Mouse (Mus musculus) Patski (cell line): ENCODE results near the gene Lrrc17. TPM values are rescaled to one million over a fixed set of nuclear protein-coding genes. Genes with fewer than 3 reads are reported as not detected.

Source experiments
- ATAC-seq: fragments of 100-300 bp; one replicate; pipeline ENCODE4 v1.8.0; 2021
- CTCF ChIA-PET: fragments of 350-600 bp; sonication (Branson Sonifier 250); formaldehyde crosslinking; loops from one replicate; lab custom pipeline; 2022; ENCODE audit warnings: inconsistent platforms; lab: Charles Lee
- POLR2A ChIA-PET: fragments of 350-600 bp; sonication (Branson Sonifier 250); formaldehyde crosslinking; loops from one replicate; lab custom pipeline; 2022; ENCODE audit warnings: antibody characterized with exemption, inconsistent platforms; lab: Charles Lee
- DNase-seq: peaks from one replicate; pipeline ENCODE4 v3.0.0-alpha.2; 2011; ENCODE audit warnings: low read depth, low spot score
- H3K27me3 ChIP-seq: fragments of 371-371 bp; one replicate; pipeline ENCODE4 v1.5.1; 2021
- CTCF ChIP-seq: fragments of 100-300 bp; IDR thresholded peaks from one replicate; pipeline ENCODE4 v1.5.1; 2021
- in situ Hi-C: fragments of 300-500 bp; cut with MboI; formaldehyde crosslinking; loops from 3 replicates; pipeline ENCODE4 v1.11.1; 2018; ENCODE audit warnings: low pct_unique_long_range_greater_than_20kb, mixed read lengths
- polyA plus RNA-seq: library from polyadenylated mRNA; unstranded; gene quantifications from one replicate; pipeline ENCODE4 v1.2.3, GENCODE M21; 2021

Gene Lrrc17
- polyA plus RNA-seq: not detected

- DNase-seq (no peak), ATAC-seq (no peak)
- in situ Hi-C loops: no loop called here
- TF ChIP-seq CTCF: no peak
- ChIA-PET POLR2A (interaction anchor here (1.3 kb wide), 1 partner anchor 10 kb away, joined by 3 read pairs; no protein-coding TSS in a partner anchor), CTCF (interaction anchor here (0.7 to 1.1 kb wide), 2 partner anchors 9 to 201 kb away, joined by 3 read pairs; no protein-coding TSS in a partner anchor)
- no peaks in the 10 kb centered on the region for H3K27me3 ChIP-seq
Measured at GRCm38 (mm10) chr5:21543409-21544201, at the start of gene Lrrc17. Gene Lrrc17, plus strand, starts transcription at chr5:21543559.

- in situ Hi-C loops: loop anchor here (5.0 to 25.0 kb wide), 2 partner anchors 93 to 1943 kb away; partner anchors contain the start of gene Kmt2e
- ATAC-seq: no peak
- TF ChIP-seq CTCF: no peak
Measured at GRCm38 (mm10) chr5:21494781-21495180, 48.6 kb upstream of the Lrrc17 start.

GRCm38 (mm10) chr5:21496321-21496720 lies 47.0 kb upstream of the Lrrc17 start:
- CTCF ChIA-PET: interaction anchor here (0.9 to 1.1 kb wide), 2 partner anchors 86 to 90 kb away, joined by 3 to 4 read pairs; no protein-coding TSS in a partner anchor
- in situ Hi-C loops: loop anchor here (5.0 to 25.0 kb wide), 2 partner anchors 91 to 1941 kb away; partner anchors contain the start of gene Kmt2e
- ATAC-seq: no peak

More at GRCm38 (mm10) chr5:21494781-21495180, 48.6 kb upstream of the Lrrc17 start:
- POLR2A ChIA-PET: no interaction called here
- CTCF ChIA-PET: interaction anchor here (0.5 kb wide), 1 partner anchor 50 kb away, joined by 3 read pairs; no protein-coding TSS in a partner anchor
- no peaks in the 10 kb centered on the region for H3K27me3 ChIP-seq
- DNase-seq: no peak

DNA sequence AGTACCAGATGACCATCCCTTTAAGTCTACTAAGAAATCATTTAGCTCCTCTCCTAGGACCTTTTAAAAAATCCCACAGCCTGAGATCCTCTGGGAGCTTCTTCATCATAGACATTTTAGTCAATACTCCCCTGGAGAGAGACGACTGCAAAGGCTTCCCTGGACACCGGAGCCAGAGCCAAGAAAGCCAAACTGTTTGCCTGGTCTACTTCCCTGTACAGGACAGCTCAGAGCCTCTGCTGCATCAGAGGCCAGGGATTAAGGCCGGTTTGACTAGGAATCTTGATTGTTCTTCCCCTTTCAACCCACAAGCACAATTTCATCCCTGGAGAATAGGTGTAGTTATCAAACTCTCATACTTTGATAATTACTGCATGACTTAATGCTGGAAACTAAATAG lies 46.5 kb upstream of the Lrrc17 start:
- ATAC-seq (no peak), DNase-seq (no peak)
- POLR2A ChIA-PET: interaction anchor here (0.6 kb wide), 1 partner anchor 272 kb away, joined by 3 read pairs; no protein-coding TSS in a partner anchor
- H3K27me3 ChIP-seq: no peaks in the 10 kb centered on the region
- TF ChIP-seq CTCF: no peak
- CTCF ChIA-PET: interaction anchor here (0.9 to 1.1 kb wide), 2 partner anchors 85 to 89 kb away, joined by 3 to 4 read pairs; no protein-coding TSS in a partner anchor
- in situ Hi-C loops: loop anchor here (5.0 to 25.0 kb wide), 2 partner anchors 90 to 1940 kb away; partner anchors contain the start of gene Kmt2e

More at GRCm38 (mm10) chr5:21496321-21496720, 47.0 kb upstream of the Lrrc17 start:
- no peak for TF ChIP-seq CTCF
- H3K27me3 ChIP-seq: no peaks in the 10 kb centered on the region
- POLR2A ChIA-PET: interaction anchor here (0.6 kb wide), 1 partner anchor 271 kb away, joined by 3 read pairs; no protein-coding TSS in a partner anchor
- DNase-seq: no peak

- no peak for TF ChIP-seq CTCF
- ATAC-seq (no peak), DNase-seq (no peak)
- no peaks in the 10 kb centered on the region for H3K27me3 ChIP-seq
- in situ Hi-C loops: loop anchor here (5.0 to 25.0 kb wide), 2 partner anchors 89 to 1939 kb away; partner anchors contain the start of gene Kmt2e
- POLR2A ChIA-PET: no interaction called here
- CTCF ChIA-PET: interaction anchor here (0.9 kb wide), 1 partner anchor 21 kb away, joined by 3 read pairs; no protein-coding TSS in a partner anchor
Measured at GRCm38 (mm10) chr5:21498490-21498889, 44.9 kb upstream of the Lrrc17 start.

DNA sequence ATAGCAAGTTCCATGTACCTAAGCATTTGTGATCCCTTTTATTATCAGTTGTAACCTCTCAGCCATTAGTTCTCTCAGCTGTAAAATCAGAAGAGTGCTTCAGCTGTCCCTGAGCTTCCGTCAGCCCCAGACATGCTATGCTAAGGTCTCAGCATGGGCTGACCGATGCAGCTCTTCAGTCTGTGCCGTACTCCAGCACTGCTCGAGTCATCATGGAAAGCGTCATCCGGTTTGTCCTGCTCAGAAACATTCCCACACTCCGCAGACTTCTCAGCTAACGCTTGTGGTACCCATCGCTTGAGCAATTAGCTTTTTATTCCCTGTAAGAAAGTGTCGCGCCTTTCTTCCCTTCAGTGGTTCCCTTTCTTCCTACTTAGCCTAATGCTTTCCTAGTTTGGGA lies 44.4 kb upstream of the Lrrc17 start:
- TF ChIP-seq CTCF: no peak
- in situ Hi-C loops: loop anchor here (5.0 to 25.0 kb wide), 2 partner anchors 88 to 1938 kb away; partner anchors contain the start of gene Kmt2e
- CTCF ChIA-PET: interaction anchor here (0.9 kb wide), 1 partner anchor 21 kb away, joined by 3 read pairs; no protein-coding TSS in a partner anchor

DNA sequence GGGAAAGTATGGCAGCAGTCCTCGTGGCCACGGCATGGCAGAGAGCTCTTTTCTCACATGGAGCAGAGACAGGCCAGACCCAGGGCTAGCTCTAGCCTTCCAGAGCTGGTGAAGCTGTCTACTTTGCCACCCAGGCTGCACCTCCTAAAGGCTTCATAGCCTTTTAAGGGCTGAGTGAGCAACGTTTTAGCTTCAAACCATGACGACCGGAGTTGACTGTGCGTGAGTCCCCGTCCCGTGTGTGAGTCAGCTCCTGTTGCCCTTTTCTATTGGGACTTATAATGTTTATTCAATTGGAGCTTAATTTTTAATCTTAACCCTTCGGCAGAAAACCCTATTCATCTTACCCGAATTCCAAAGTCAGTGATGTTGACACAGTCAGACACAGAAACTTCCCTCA lies 43.2 kb upstream of the Lrrc17 start:
- no peak for TF ChIP-seq CTCF
- in situ Hi-C loops: no loop called here
- CTCF ChIA-PET: interaction anchor here (0.9 to 2.3 kb wide), 4 partner anchors 9 to 53 kb away, joined by 3 to 11 read pairs (median 4); no protein-coding TSS in a partner anchor
- H3K27me3 ChIP-seq: no peaks in the 10 kb centered on the region
- POLR2A ChIA-PET: no interaction called here
- peak; percentile 83 for DNase-seq
- ATAC-seq: peak; percentile 90

More for the DNA sequence above, 44.4 kb upstream of the Lrrc17 start:
- no peak for DNase-seq
- POLR2A ChIA-PET: no interaction called here
- no peaks in the 10 kb centered on the region for H3K27me3 ChIP-seq
- peak; percentile 65 for ATAC-seq

GRCm38 (mm10) chr5:21500941-21501340 lies 42.4 kb upstream of the Lrrc17 start:
- no peak for TF ChIP-seq CTCF
- no peaks in the 10 kb centered on the region for H3K27me3 ChIP-seq
- no peak for DNase-seq
- no peak for ATAC-seq
- POLR2A ChIA-PET: no interaction called here
- in situ Hi-C loops: no loop called here
- CTCF ChIA-PET: interaction anchor here (1.1 to 2.3 kb wide), 6 partner anchors 9 to 22 kb away, joined by 3 to 11 read pairs (median 4); no protein-coding TSS in a partner anchor

GRCm38 (mm10) chr5:21502936-21503610 lies 40.3 kb upstream of the Lrrc17 start:
- ATAC-seq: no peak
- TF ChIP-seq CTCF: no peak
- CTCF ChIA-PET: no interaction called here
- H3K27me3 ChIP-seq: no peaks in the 10 kb centered on the region
- POLR2A ChIA-PET: no interaction called here
- in situ Hi-C loops: no loop called here
- no peak for DNase-seq

- DNase-seq: no peak
- in situ Hi-C loops: no loop called here
- no peak for TF ChIP-seq CTCF
- CTCF ChIA-PET: interaction anchor here (1.1 to 1.5 kb wide), 2 partner anchors 13 to 18 kb away, joined by 3 to 4 read pairs; no protein-coding TSS in a partner anchor
- no peak for ATAC-seq
- POLR2A ChIA-PET: no interaction called here
- H3K27me3 ChIP-seq: no peaks in the 10 kb centered on the region
Measured at GRCm38 (mm10) chr5:21505159-21505558, 38.2 kb upstream of the Lrrc17 start.
